Mouse (Mus musculus): ENCODE measurements at regions not wholly inside any gene's neighbourhood (a gene's known extent, or its start where the extent isn't known, plus 50 kb on each side); places are given as distances from the start of the nearest gene placed in this dataset.
"Not testable (repeated sequence)": the region's sequence is repeated elsewhere in the genome, so short reads cannot be mapped to it uniquely, and the experiment has no call there.

GRCm38 (mm10) chr10:11515144-11515543 is 171.9 kb downstream of the Epm2a start:
- DNase-seq (ENCODE audit: low spot score), result no peak

GRCm38 (mm10) chr10:11517122-11517521 is 173.9 kb downstream of the Epm2a start:
- 60% methylated on average over 2 of the region's 2 CpGs for WGBS
- Histone ChIP-seq H3K9ac (ENCODE audit: low read length) (no peak overlapping the region), H3K27me3 (replicated peaks; ENCODE audit: control insufficient read depth, insufficient read depth, low read length) (no peaks in the 10 kb centered on the region), H3K4me2 (ENCODE audit: low read length) (no peak overlapping the region), H3K9me3 (ENCODE audit: control insufficient read depth, low read length) (no peaks in the 10 kb centered on the region), H3K4me1 (replicated peaks; ENCODE audit: control insufficient read depth, insufficient read depth, low read length) (0 out of 2 replicates have a peak, but pooled peaks cover 2% of the 10 kb centered on the region), H3K36me3 (ENCODE audit: control insufficient read depth, insufficient read depth, low read length) (no peaks in the 10 kb centered on the region), H3K27ac (ENCODE audit: low read depth) (no peak overlapping the region), H3K4me3 (ENCODE audit: low read depth, low read length) (no peak overlapping the region)
- DNase-seq (ENCODE audit: low spot score), result no peak
- ATAC-seq (replicated peaks; ENCODE audit: low FRiP score, low TSS enrichment, low read depth), result no peak

More at GRCm38 (mm10) chr10:11515144-11515543, 171.9 kb downstream of the Epm2a start:
- Histone ChIP-seq H3K4me2 (ENCODE audit: low read length) (no peak overlapping the region), H3K27me3 (replicated peaks; ENCODE audit: control insufficient read depth, insufficient read depth, low read length) (no peaks in the 10 kb centered on the region), H3K4me1 (replicated peaks; ENCODE audit: control insufficient read depth, insufficient read depth, low read length) (0 out of 2 replicates have a peak, but pooled peaks cover 2% of the 10 kb centered on the region), H3K9me3 (ENCODE audit: control insufficient read depth, low read length) (no peaks in the 10 kb centered on the region), H3K9ac (ENCODE audit: low read length) (no peak overlapping the region), H3K36me3 (ENCODE audit: control insufficient read depth, insufficient read depth, low read length) (no peaks in the 10 kb centered on the region), H3K4me3 (ENCODE audit: low read depth, low read length) (no peak overlapping the region), H3K27ac (ENCODE audit: low read depth) (no peak overlapping the region)
- no peak for ATAC-seq (replicated peaks; ENCODE audit: low FRiP score, low TSS enrichment, low read depth)
- WGBS, result 48% methylated on average over 7 of the region's 7 CpGs

GRCm38 (mm10) chr10:11531343-11531742 is 188.1 kb downstream of the Epm2a start:
- no peaks in the 10 kb centered on the region for H3K36me3 ChIP-seq (ENCODE audit: control insufficient read depth, insufficient read depth, low read length)
- WGBS, result 85% methylated on average over 1 of the region's 1 CpGs
- H3K9me3 ChIP-seq (ENCODE audit: control insufficient read depth, low read length), result no peaks in the 10 kb centered on the region
- DNase-seq (ENCODE audit: low spot score) (no peak), ATAC-seq (replicated peaks; ENCODE audit: low FRiP score, low TSS enrichment, low read depth) (no peak)
- H3K4me1 ChIP-seq (replicated peaks; ENCODE audit: control insufficient read depth, insufficient read depth, low read length), result no peaks in the 10 kb centered on the region
- H3K27me3 ChIP-seq (replicated peaks; ENCODE audit: control insufficient read depth, insufficient read depth, low read length), result no peaks in the 10 kb centered on the region
- H3K27ac ChIP-seq (ENCODE audit: low read depth), result no peak overlapping the region
- H3K4me2 ChIP-seq (ENCODE audit: low read length), result no peak overlapping the region
- no peak overlapping the region for H3K9ac ChIP-seq (ENCODE audit: low read length)
- no peak overlapping the region for H3K4me3 ChIP-seq (ENCODE audit: low read depth, low read length)

- H3K9ac ChIP-seq (ENCODE audit: low read length); ATAC-seq (replicated peaks; ENCODE audit: low FRiP score, low TSS enrichment, low read depth); H3K4me2 ChIP-seq (ENCODE audit: low read length); H3K9me3 ChIP-seq (ENCODE audit: control insufficient read depth, low read length); DNase-seq (ENCODE audit: low spot score); H3K36me3 ChIP-seq (ENCODE audit: control insufficient read depth, insufficient read depth, low read length); H3K27me3 ChIP-seq (replicated peaks; ENCODE audit: control insufficient read depth, insufficient read depth, low read length); H3K4me1 ChIP-seq (replicated peaks; ENCODE audit: control insufficient read depth, insufficient read depth, low read length); H3K4me3 ChIP-seq (ENCODE audit: low read depth, low read length); H3K27ac ChIP-seq (ENCODE audit: low read depth): not testable (repeated sequence)
- 88% methylated on average over 15 of the region's 15 CpGs for WGBS
Measured at GRCm38 (mm10) chr10:11555376-11555775, 212.2 kb downstream of the Epm2a start.

GRCm38 (mm10) chr10:11570523-11571055 is 227.4 kb downstream of the Epm2a start:
- Histone ChIP-seq H3K9ac (ENCODE audit: low read length) (no peak overlapping the region), H3K36me3 (ENCODE audit: control insufficient read depth, insufficient read depth, low read length) (no peaks in the 10 kb centered on the region), H3K27me3 (replicated peaks; ENCODE audit: control insufficient read depth, insufficient read depth, low read length) (no peaks in the 10 kb centered on the region), H3K4me1 (replicated peaks; ENCODE audit: control insufficient read depth, insufficient read depth, low read length) (no peaks in the 10 kb centered on the region), H3K9me3 (ENCODE audit: control insufficient read depth, low read length) (no peaks in the 10 kb centered on the region), H3K4me3 (ENCODE audit: low read depth, low read length) (no peak overlapping the region), H3K4me2 (ENCODE audit: low read length) (no peak overlapping the region), H3K27ac (ENCODE audit: low read depth) (no peak overlapping the region)
- ATAC-seq (replicated peaks; ENCODE audit: low FRiP score, low TSS enrichment, low read depth) (no peak), DNase-seq (ENCODE audit: low spot score) (no peak)
- 79% methylated on average over 4 of the region's 4 CpGs for WGBS

GRCm38 (mm10) chr10:11608451-11608850 is 265.2 kb downstream of the Epm2a start:
- no peaks in the 10 kb centered on the region for H3K27me3 ChIP-seq (replicated peaks; ENCODE audit: control insufficient read depth, insufficient read depth, low read length)
- WGBS, result 100% methylated on average over 1 of the region's 1 CpGs

GRCm38 (mm10) chr10:11609092-11609491 is 265.9 kb downstream of the Epm2a start:
- not testable (repeated sequence) for ATAC-seq (replicated peaks; ENCODE audit: low FRiP score, low TSS enrichment, low read depth); H3K4me1 ChIP-seq (replicated peaks; ENCODE audit: control insufficient read depth, insufficient read depth, low read length)

More at GRCm38 (mm10) chr10:11608451-11608850, 265.2 kb downstream of the Epm2a start:
- no peak for ATAC-seq (replicated peaks; ENCODE audit: low FRiP score, low TSS enrichment, low read depth)
- Histone ChIP-seq H3K36me3 (ENCODE audit: control insufficient read depth, insufficient read depth, low read length) (no peaks in the 10 kb centered on the region), H3K27ac (ENCODE audit: low read depth) (no peak overlapping the region), H3K4me3 (ENCODE audit: low read depth, low read length) (no peak overlapping the region), H3K9ac (ENCODE audit: low read length) (no peak overlapping the region), H3K4me2 (ENCODE audit: low read length) (no peak overlapping the region), H3K9me3 (ENCODE audit: control insufficient read depth, low read length) (no peaks in the 10 kb centered on the region), H3K4me1 (replicated peaks; ENCODE audit: control insufficient read depth, insufficient read depth, low read length) (no peaks in the 10 kb centered on the region)
- DNase-seq (ENCODE audit: low spot score), result no peak

GRCm38 (mm10) chr10:11648151-11648550 is 304.9 kb downstream of the Epm2a start:
- H3K27me3 ChIP-seq (replicated peaks; ENCODE audit: control insufficient read depth, insufficient read depth, low read length), result no peaks in the 10 kb centered on the region
- H3K4me2 ChIP-seq (ENCODE audit: low read length), result no peak overlapping the region
- H3K9me3 ChIP-seq (ENCODE audit: control insufficient read depth, low read length), result no peaks in the 10 kb centered on the region
- DNase-seq (ENCODE audit: low spot score) (no peak), ATAC-seq (replicated peaks; ENCODE audit: low FRiP score, low TSS enrichment, low read depth) (no peak)
- H3K36me3 ChIP-seq (ENCODE audit: control insufficient read depth, insufficient read depth, low read length), result no peaks in the 10 kb centered on the region
- no peak overlapping the region for H3K4me3 ChIP-seq (ENCODE audit: low read depth, low read length)
- no peaks in the 10 kb centered on the region for H3K4me1 ChIP-seq (replicated peaks; ENCODE audit: control insufficient read depth, insufficient read depth, low read length)
- no peak overlapping the region for H3K27ac ChIP-seq (ENCODE audit: low read depth)
- 83% methylated on average over 1 of the region's 1 CpGs for WGBS
- H3K9ac ChIP-seq (ENCODE audit: low read length), result no peak overlapping the region

More at GRCm38 (mm10) chr10:11609092-11609491, 265.9 kb downstream of the Epm2a start:
- H3K27ac ChIP-seq (ENCODE audit: low read depth); H3K4me2 ChIP-seq (ENCODE audit: low read length); H3K4me3 ChIP-seq (ENCODE audit: low read depth, low read length); H3K27me3 ChIP-seq (replicated peaks; ENCODE audit: control insufficient read depth, insufficient read depth, low read length); H3K9me3 ChIP-seq (ENCODE audit: control insufficient read depth, low read length); H3K36me3 ChIP-seq (ENCODE audit: control insufficient read depth, insufficient read depth, low read length); H3K9ac ChIP-seq (ENCODE audit: low read length); DNase-seq (ENCODE audit: low spot score): not testable (repeated sequence)
- 96% methylated on average over 15 of the region's 20 CpGs for WGBS

GRCm38 (mm10) chr10:11660056-11660770 is 317.0 kb downstream of the Epm2a start:
- no peaks in the 10 kb centered on the region for H3K27me3 ChIP-seq (replicated peaks; ENCODE audit: control insufficient read depth, insufficient read depth, low read length)
- H3K36me3 ChIP-seq (ENCODE audit: control insufficient read depth, insufficient read depth, low read length), result no peaks in the 10 kb centered on the region
- no peak overlapping the region for H3K4me2 ChIP-seq (ENCODE audit: low read length)
- ATAC-seq (replicated peaks; ENCODE audit: low FRiP score, low TSS enrichment, low read depth) (no peak), DNase-seq (ENCODE audit: low spot score) (no peak)
- no peak overlapping the region for H3K4me3 ChIP-seq (ENCODE audit: low read depth, low read length)
- no peaks in the 10 kb centered on the region for H3K9me3 ChIP-seq (ENCODE audit: control insufficient read depth, low read length)
- H3K4me1 ChIP-seq (replicated peaks; ENCODE audit: control insufficient read depth, insufficient read depth, low read length), result no peaks in the 10 kb centered on the region
- H3K9ac ChIP-seq (ENCODE audit: low read length), result no peak overlapping the region
- no peak overlapping the region for H3K27ac ChIP-seq (ENCODE audit: low read depth)
- 59% methylated on average over 1 of the region's 1 CpGs for WGBS

Measured in intestine, embryonic 14.5 days (tissue).